Mouse (Mus musculus): ENCODE measurements around the gene St5.
A peak's percentile ranks its signal among the peaks of the same experiment; 100 is the strongest.

Gene St5

DNA sequence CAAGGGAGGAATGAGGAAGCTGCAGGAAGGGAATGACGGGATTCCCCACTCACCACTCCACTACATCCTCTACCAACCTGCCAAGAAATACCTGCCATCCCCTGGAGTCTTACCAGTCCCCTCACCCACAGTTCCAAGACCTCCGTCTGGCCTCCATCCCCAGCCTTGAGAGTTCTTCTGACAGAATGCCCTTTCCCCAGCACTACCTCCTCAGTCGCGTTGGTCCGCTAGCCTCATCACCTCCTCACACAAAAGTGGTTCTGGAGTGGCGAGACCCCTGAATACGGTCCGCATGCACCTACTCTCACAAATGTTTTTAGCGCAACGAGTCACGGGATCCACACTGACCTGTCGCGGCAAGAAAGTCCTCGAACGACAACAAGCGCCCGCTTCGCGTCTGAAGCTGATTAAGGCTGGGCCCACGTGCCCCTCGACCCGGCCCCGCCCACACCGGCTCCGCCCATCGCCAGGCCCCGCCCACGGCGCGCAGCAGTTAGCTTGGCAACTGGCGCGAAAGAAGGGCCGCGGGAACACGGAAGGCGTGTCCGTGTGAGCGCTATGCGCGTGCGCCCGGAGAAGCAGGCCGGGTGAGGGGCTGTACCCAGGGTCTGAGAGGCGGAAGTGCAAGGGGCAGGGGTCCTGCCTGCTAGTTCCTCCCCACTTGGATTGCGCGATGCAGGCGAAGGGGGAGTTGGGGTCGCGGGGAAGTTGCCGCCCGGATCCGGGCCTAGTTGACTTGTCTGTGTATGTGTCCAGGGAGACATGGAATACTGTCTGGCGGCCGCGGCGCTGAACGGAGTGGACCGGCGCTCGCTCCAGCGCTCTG, at the start of gene St5, which contains the start of gene Akip1:
Gene St5 (minus strand): TSS at position 416 of the 826 bp plus-strand sequence.
Gene Akip1 (plus strand): TSS at position 501 of the 826 bp plus-strand sequence.
- peak; percentile 98 for DNase-seq (ENCODE audit: low read depth, low spot score)

DNA sequence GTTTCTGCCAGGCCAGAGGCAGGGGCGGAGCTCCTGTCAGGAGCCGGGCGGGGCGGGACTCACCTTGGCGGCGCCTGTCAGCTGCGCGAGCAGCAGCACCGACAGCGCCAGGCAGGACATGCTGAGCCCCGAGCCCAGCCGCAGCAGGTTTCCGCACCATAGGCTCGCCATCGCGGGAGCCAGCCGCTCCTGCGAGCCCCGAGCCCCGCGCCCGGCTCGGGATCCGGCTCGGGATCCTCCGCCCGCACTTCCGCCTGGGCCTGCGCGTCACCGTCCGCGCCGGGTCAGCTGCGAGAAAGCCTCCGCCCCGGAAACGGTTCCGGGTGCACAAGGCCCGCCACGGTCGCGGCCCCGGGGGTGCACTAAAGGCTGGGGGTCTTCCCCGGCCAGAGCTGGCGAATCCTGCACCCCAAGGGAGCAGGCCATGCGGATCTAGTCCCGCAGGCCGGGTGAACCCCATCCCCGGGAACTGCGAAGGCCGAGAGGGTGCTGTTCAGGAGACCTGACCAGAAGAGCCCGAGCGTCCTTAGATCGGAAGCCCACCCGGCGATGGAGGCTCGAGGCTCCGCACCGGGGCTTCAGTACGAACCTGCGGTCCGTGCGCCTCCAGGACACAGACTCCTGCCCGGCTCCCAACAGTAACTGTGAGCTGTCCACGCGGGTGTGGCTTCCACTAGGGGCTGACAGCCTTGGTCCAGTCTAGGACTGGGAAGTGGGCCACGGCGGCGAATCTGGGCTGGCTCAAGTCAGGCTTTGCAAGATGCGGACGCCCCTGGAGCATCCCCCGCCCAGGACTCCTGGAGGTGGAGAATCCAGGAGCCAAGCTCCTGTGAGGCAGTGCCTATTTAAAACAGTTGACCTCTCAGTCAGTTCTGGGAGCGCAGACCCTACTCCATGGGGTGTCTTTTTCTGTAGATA, 48.9 kb upstream of the St5 start, which contains the start of gene Tmem9b:
Gene Tmem9b (minus strand): TSS at position 868 of the 918 bp plus-strand sequence.
- DNase-seq (ENCODE audit: low read depth, low spot score) = peak; percentile 16

DNA sequence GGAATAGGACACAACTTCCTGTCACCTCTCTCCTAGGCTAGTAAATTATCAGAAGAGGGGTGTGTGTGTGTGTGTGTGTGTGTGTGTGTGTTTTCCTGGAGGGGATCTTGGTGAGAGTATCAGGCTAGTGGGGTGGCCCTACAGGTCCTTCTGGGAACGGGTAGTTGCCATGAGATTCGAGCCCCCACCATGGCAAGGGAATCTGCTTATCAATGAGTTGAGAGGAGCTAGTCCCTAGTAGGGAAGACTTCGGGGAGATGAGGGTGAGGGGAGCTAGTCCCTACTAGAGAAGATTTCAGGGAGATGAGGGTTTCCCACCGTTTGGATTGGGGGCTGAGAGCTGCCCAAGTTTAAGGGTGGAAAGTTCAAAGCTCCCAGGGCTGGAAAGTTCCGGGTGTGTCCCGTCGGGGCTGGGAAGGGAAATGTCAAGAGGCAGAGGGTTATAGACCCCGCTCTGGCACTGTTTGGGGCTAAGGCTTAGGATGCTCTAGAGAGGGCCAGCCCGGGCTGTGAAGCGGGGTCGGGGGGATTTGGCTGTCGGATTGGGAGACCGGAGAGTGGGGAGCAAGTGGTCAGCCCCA, 48.1 kb upstream of the St5 start:
- DNase-seq (ENCODE audit: low read depth, low spot score) = no peak

- no peak for DNase-seq (ENCODE audit: low read depth, low spot score)
Observed at GRCm38 (mm10) chr7:109747747-109748146, 44.3 kb upstream of the St5 start.

GRCm38 (mm10) chr7:109741703-109742102, 38.3 kb upstream of the St5 start:
- DNase-seq (ENCODE audit: low read depth, low spot score) = no peak

DNA sequence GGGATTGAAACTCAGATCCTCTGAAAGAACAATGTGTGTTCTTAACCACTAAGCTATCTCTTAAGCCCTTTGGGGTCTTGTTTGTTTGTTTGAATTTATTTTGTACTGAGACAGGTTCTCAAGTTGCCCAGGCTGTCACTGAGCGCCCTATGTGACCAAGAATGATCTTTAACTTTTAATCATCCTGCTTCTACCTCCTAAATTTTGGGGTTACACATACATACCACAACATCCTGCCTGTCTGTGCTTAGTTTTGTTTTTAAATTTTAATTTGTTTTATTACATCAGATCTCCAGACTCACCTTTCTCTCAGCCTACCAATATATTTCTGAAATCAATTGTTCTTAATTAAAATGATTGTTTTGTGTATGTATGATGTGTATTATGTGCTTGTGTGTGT, 37.7 kb upstream of the St5 start:
- DNase-seq (ENCODE audit: low read depth, low spot score) = no peak

GRCm38 (mm10) chr7:109739822-109740370, 36.5 kb upstream of the St5 start:
- DNase-seq (ENCODE audit: low read depth, low spot score) = no peak

DNA sequence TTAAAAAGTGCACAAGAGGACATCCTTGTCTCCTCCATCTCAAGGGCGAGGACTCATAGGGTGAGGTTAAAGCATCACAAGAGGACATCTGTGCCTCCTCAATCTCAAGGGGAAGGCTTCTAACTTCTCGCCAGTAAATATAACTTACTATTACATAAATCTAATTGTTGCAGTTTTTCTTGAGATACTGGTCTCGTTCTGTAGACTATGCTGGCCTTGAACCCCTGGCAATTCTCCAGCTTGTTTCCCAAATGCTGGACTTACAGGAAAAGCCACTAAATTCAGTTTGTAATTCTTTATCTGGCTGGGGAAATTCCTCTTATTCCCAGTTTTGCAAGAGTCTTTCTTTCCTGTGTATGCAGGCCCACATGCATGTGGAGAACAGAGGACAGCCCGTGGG, 31.4 kb upstream of the St5 start:
- no peak for DNase-seq (ENCODE audit: low read depth, low spot score)

DNA sequence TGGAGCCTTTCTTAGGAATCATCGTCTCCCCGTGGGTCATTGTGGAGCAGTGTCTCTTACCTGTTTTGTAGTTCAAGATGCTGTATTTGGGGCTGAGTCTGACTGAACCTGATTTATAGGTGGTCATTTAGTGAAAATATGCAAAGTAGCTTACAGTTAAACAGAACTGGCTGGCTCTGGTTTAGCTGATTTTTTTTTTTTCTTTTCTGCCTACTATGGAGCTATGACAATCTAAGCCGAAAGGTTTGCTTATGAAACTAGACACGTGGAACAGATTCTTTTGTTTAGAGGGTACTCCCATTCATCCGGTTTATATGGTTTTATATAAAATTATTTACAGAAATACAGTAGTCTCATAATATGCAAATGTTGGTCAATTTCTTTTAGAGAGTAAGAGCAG, 28.2 kb upstream of the St5 start, which contains the start of gene Ascl3:
Gene Ascl3 (minus strand): TSS at position 101 of the 400 bp plus-strand sequence.
- no peak for DNase-seq (ENCODE audit: low read depth, low spot score)

- no peak for DNase-seq (ENCODE audit: low read depth, low spot score)
Observed at GRCm38 (mm10) chr7:109723697-109724096, 20.3 kb upstream of the St5 start, which contains the start of gene BC051019. BC051019 (minus strand) TSS chr7:109723850.

DNA sequence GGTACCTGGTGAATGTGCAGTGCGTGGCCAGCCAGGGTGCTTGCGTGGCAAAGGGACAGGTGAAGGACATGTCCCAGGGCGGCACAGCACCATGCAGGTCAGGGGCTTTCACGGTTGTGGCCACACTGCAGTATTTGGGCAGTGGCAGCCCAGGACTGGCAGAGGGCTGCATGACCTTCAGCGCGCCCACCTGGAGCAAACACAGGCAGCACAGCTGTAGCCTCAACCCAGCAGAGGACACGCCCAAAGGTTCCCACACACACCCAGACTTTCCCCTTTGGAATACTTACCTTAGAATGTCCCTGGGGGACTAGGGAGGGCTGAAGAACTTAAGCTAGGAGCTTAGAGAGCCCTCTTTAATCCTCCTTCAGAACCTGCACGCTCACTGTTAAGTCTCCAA, 19.7 kb upstream of the St5 start:
- DNase-seq (ENCODE audit: low read depth, low spot score) = no peak

DNA sequence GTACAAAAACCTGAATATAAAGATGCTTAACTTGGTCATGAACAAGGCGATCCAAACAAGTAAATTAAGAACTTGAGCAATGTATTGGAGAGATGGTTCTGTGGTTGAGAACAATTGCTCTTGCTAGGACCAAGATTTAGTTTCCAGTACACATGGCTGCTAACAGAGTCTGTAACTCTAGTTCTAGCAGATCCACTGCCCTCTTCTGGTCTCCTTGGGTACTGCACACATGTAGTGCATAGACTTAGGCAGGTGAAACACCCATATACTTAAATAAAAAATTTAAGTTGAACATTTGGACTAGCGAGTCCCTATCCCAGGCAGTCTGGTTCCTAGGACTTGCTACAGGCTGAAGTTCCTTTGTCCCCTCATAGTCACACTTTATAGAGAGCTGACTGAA, 19.2 kb upstream of the St5 start:
- peak; percentile 83 for DNase-seq (ENCODE audit: low read depth, low spot score)

DNA sequence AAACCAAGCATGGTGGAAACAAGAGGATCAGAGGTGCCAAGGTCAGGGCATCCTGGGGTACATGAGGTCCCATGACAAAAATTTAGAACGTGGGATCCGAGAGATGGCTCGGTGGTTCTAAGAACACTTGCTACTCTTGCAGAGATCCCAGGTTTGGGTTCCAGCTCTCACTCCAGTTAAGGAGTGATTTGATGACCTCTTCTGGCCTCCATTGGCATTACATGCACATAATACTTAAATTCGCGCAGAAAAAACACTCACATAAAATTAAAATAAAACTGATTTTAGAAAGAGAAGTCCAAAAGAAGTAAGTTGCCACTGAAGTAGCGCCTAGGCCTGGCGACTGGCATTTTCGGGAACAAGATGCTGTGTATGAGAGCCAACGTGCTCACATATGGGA, 15.9 kb upstream of the St5 start:
- DNase-seq (ENCODE audit: low read depth, low spot score) = peak; percentile 46

DNA sequence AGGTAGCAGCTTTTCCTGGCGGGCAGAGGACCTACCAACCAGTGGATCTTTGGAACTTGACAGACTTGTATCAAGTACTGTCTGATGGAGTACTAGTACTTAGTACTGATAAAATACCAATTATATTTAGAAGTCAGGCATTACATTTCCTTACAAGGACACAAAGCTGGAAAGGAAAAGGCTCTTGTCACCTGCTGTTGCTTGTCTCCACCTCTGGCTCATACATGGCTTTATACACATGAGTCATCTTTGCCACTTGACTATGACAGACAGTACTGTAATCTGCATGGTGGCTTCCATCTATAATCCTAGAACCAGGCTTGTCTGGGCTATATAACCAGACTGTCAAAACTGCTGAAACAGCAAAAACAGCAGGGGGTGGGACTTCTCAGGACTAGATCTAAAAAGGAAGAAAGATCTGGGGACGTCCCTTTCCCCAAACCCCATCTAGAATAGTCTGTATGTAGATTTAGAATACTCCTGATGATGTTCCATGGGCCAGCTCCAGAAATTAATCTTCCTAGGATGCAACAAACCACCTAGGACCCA, 10.1 kb upstream of the St5 start:
- DNase-seq (ENCODE audit: low read depth, low spot score) = no peak

GRCm38 (mm10) chr7:109712198-109712597, 8.8 kb upstream of the St5 start:
- DNase-seq (ENCODE audit: low read depth, low spot score) = no peak

DNA sequence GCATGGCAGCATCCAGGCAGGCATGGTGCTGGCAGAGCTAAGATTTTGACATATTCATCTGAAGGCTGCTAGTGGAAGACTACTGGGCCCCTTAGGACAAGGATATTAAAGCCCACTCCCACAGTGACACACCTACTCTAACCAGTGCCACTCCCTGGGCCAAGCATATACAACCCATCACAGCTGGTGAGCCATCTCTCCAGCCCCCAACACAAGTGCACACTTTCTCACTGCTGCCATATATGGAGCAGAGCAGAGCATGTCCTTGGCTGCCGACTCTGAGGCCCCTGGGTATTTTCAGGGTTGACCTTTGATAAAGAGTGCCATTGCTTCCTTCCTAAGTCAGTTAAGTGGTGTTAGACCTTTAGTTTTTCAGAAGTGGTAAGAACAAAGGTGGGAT, 6.7 kb upstream of the St5 start:
- DNase-seq (ENCODE audit: low read depth, low spot score) = no peak

GRCm38 (mm10) chr7:109708961-109709382, 5.6 kb upstream of the St5 start:
- DNase-seq (ENCODE audit: low read depth, low spot score) = no peak

DNA sequence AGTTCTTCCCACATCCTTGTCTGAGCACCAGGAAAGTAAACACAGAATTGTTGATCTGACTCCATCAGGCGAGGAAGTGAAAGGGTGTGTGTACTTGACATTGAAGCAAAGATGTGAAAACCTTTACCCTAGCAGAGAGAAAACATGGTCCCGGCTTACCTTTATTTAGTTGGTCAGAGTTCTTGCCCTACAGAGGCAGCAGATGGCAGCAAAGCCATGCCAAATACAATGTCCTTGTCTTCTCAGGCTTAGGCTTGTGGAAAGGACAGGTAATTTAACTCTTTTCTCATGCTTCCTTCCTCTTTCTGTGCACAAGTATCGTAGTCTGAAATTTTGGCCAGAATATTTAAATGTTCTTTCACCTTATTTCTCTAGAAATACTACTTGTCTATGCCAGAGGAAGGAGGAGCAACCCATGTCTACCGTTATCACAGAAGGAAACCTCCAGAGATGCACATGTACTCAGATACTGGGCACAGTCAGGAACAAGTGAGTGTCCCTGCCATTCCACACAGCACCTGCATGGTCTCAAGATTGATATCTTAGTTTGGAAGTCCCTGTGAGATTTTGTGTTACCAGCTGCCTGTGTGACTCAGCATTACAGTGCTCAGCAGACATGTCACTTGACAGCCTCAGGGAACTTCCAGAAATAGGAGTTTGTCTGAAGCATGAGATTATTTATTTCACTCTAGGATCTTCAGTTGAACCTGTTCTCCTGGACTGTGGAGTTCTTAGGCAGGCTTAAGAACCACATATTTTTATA, 3.8 kb upstream of the St5 start:
- DNase-seq (ENCODE audit: low read depth, low spot score) = peak; percentile 56

DNA sequence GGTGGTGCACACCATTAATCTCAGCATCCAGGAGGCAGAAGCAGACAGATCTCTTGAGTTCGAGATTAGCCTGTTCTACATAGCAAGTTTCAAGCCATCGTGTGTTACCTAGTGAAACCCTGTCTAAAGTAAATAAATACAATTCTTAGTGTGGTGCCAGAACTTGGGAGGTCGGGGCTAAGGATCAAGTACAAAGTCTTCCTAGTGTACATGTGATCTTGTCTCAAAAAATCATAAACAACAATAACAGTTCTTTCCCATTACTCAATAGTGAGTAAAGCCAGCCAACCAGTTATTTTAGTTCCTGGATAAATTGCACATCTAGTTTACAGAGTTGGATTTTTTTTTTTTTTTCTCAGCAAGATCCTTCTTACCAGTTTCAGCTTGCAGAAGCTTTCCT, 1.1 kb upstream of the St5 start:
- DNase-seq (ENCODE audit: low read depth, low spot score) = no peak

- DNase-seq (ENCODE audit: low read depth, low spot score) = no peak
Observed at GRCm38 (mm10) chr7:109704016-109704377, 592 bp upstream of the St5 start.

DNA sequence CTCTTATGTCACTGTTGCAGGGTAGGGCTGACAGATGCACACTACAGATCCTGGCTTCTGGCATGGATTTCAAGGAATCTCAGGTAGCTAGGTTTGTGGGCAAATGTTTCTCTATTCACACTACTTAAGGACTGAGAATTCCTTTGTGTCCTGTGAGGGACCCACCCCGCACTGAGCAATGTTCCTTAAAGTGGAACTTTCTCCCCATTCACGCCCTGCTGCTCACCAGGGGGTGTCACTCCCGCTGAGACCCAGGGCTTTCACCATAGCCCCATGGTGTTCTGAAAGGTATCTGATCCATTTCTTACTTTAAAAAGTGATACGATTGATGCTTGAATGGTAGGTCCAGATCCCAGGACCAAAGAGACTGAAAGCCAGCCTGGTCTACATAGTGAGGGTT, 684 bp downstream of the St5 start:
- peak; percentile 51 for DNase-seq (ENCODE audit: low read depth, low spot score)

All from ES-CJ7 (cell line).